8 mouse cellular contexts compared by ENCODE assay signal in genomic region chr1:119929715-119930114, GRCm38 (mm10). TPM values are rescaled to one million over a fixed set of nuclear protein-coding genes. Genes with fewer than 3 reads are reported as not detected.
DNase-seq lines count a peak whose midpoint lies in the region; ATAC-seq and TF ChIP-seq lines count a peak whose summit lies in the region.

No protein-coding gene starts in this region.

- TF ChIP-seq EP300 in lung, postnatal 0 days (IDR thresholded peaks at IDR 0.05) = no peak

- no peaks in the 10 kb centered on the region for H3K36me3 ChIP-seq in lung, postnatal 0 days (ENCODE audit: insufficient read depth, low read length)

- no peaks in the 10 kb centered on the region for H3K9me3 ChIP-seq in lung, postnatal 0 days (ENCODE audit: low read length)

- DNase-seq in heart, adult 18-20 months = peak; percentile 13 to 22
- DNase-seq in heart, postnatal 25 days (ENCODE audit: low spot score) = no peak
- DNase-seq in lung, postnatal 0 days (ENCODE audit: low spot score) = peak; percentile 69
- DNase-seq in lung, adult 18-20 months = no peak
- peak; percentile 46 to 62 for DNase-seq in cerebellum, postnatal 14 days
- DNase-seq in retina, postnatal 1 day = peak; percentile 57
- no peak for DNase-seq in gastrocnemius, postnatal 10 days
- DNase-seq in frontal cortex, postnatal 14 days (ENCODE audit: low spot score in 2 of 2) = no peak

- H3K9ac ChIP-seq in lung, postnatal 0 days (replicated peaks; ENCODE audit: low read depth) = no peak overlapping the region

- peak; percentile 83 for TF ChIP-seq CTCF in lung, postnatal 0 days (IDR thresholded peaks at IDR 0.05)

- no peaks in the 10 kb centered on the region for H3K4me1 ChIP-seq in lung, postnatal 0 days (ENCODE audit: insufficient read depth, low read depth, low read length)

- no peak for ATAC-seq in lung, postnatal 0 days

- no peak overlapping the region for H3K27ac ChIP-seq in lung, postnatal 0 days (ENCODE audit: low read length)

- no peak overlapping the region for H3K4me3 ChIP-seq in lung, postnatal 0 days (ENCODE audit: low read depth, low read length)

- intact Hi-C loops in heart, postnatal 25 days (cut with DNase I) = loop anchor here (5.0 kb wide), 1 partner anchor 382 kb away; no protein-coding TSS in a partner anchor

- H3K4me2 ChIP-seq in lung, postnatal 0 days (replicated peaks; ENCODE audit: low read depth, low read length) = no peak overlapping the region

- whole genome bisulfite sequencing in lung, postnatal 0 days = 17% methylated on average over 1 of the region's 1 CpGs

- no peaks in the 10 kb centered on the region for H3K27me3 ChIP-seq in lung, postnatal 0 days (replicated peaks; ENCODE audit: insufficient read depth, low read length)

RNA-seq across cellular contexts. Expression of gene Tmem177, which starts 16.7 kb away (rescaled TPM):
- 10 to 100 TPM in 1 of 2 experiments, 1 to 10 TPM in 1; 9.9 to 10.7 TPM for total RNA-seq in heart, adult 18-20 months (2021)
- total RNA-seq in heart, postnatal 25 days (2021) = 1 to 10 TPM; 9.4 to 9.5 TPM
- 3.4 and 4.5 TPM in 2 replicates for polyA plus RNA-seq in lung, postnatal 0 days (2015; fragmentation: Nextera tagmentation; extraction: Ambion mirVana)
- total RNA-seq in gastrocnemius, postnatal 10 days (2021) = 1 to 10 TPM; 4.2 to 5.1 TPM

Comparison
In these comparisons a context has a peak if more than half of its experiments do, and no peak if none do; other contexts are left out.
1. DNase-seq: peak in heart, adult 18-20 months (2 of 2), lung, postnatal 0 days (single experiment), cerebellum, postnatal 14 days (2 of 2) and retina, postnatal 1 day (single experiment); none in heart, postnatal 25 days (single experiment), lung, adult 18-20 months (0 of 2), gastrocnemius, postnatal 10 days (single experiment) and frontal cortex, postnatal 14 days (0 of 2).